Mouse (Mus musculus): ENCODE results near the gene Trim2. TPM values are rescaled to one million over a fixed set of nuclear protein-coding genes. Genes with fewer than 3 reads are reported as not detected.

Gene Trim2
- polyA plus RNA-seq, 1 experiment: 2.4 TPM

- TF ChIP-seq MYOD1 (IDR thresholded peaks at IDR 0.05; ENCODE audit: control insufficient read depth, insufficient read length, low read depth): no peak
- TF ChIP-seq CTCF (IDR thresholded peaks at IDR 0.05; ENCODE audit: control insufficient read depth, insufficient read depth, insufficient read length): no peak
- TF ChIP-seq USF1 (IDR thresholded peaks at IDR 0.05; ENCODE audit: low read depth): no peak
- no peak for TF ChIP-seq MAX (IDR thresholded peaks at IDR 0.05)
- TF ChIP-seq MYOG (IDR thresholded peaks at IDR 0.05; ENCODE audit: control insufficient read depth, extremely low read depth, insufficient read length): no peak
- TF ChIP-seq CEBPB (IDR thresholded peaks at IDR 0.05; ENCODE audit: low read depth): no peak
- no peak for TF ChIP-seq FOSL1 (IDR thresholded peaks at IDR 0.05; ENCODE audit: insufficient read depth, low read length, poor library complexity, severe bottlenecking)
- Histone ChIP-seq H3K4me3 (ENCODE audit: insufficient read depth, poor library complexity, severe bottlenecking) (no peak overlapping the region), H3K27me3 (ENCODE audit: control insufficient read depth, insufficient read depth, insufficient read length) (no peaks in the 10 kb centered on the region), H3K79me2 (ENCODE audit: control insufficient read depth, insufficient read depth) (no peaks in the 10 kb centered on the region), H3K36me3 (ENCODE audit: control insufficient read depth, insufficient read depth) (no peaks in the 10 kb centered on the region), H3ac (ENCODE audit: control insufficient read depth, insufficient read length, low read depth) (no peak overlapping the region), H3K79me3 (ENCODE audit: low read depth) (no peaks in the 10 kb centered on the region)
Observed at GRCm38 (mm10) chr3:84189629-84190173, 117.0 kb downstream of the Trim2 start.

- no peaks in the 10 kb centered on the region for H3K27me3 ChIP-seq (ENCODE audit: control insufficient read depth, insufficient read depth, insufficient read length)
- H3K4me3 ChIP-seq (ENCODE audit: insufficient read depth, poor library complexity, severe bottlenecking): no peak overlapping the region
Observed at GRCm38 (mm10) chr3:84181717-84182116, 125.0 kb downstream of the Trim2 start.

GRCm38 (mm10) chr3:84181102-84181501 lies 125.6 kb downstream of the Trim2 start:
- no peaks in the 10 kb centered on the region for H3K79me2 ChIP-seq (ENCODE audit: control insufficient read depth, insufficient read depth)
- no peak overlapping the region for H3K4me3 ChIP-seq (ENCODE audit: insufficient read depth, poor library complexity, severe bottlenecking)
- no peaks in the 10 kb centered on the region for H3K27me3 ChIP-seq (ENCODE audit: control insufficient read depth, insufficient read depth, insufficient read length)
- no peaks in the 10 kb centered on the region for H3K79me3 ChIP-seq (ENCODE audit: low read depth)
- H3ac ChIP-seq (ENCODE audit: control insufficient read depth, insufficient read length, low read depth): no peak overlapping the region
- no peaks in the 10 kb centered on the region for H3K36me3 ChIP-seq (ENCODE audit: control insufficient read depth, insufficient read depth)
- no peak for TF ChIP-seq MAX (IDR thresholded peaks at IDR 0.05)
- TF ChIP-seq USF1 (IDR thresholded peaks at IDR 0.05; ENCODE audit: low read depth): no peak
- no peak for TF ChIP-seq FOSL1 (IDR thresholded peaks at IDR 0.05; ENCODE audit: insufficient read depth, low read length, poor library complexity, severe bottlenecking)
- no peak for TF ChIP-seq CTCF (IDR thresholded peaks at IDR 0.05; ENCODE audit: control insufficient read depth, insufficient read depth, insufficient read length)
- TF ChIP-seq MYOD1 (IDR thresholded peaks at IDR 0.05; ENCODE audit: control insufficient read depth, insufficient read length, low read depth): no peak
- no peak for TF ChIP-seq CEBPB (IDR thresholded peaks at IDR 0.05; ENCODE audit: low read depth)
- no peak for TF ChIP-seq MYOG (IDR thresholded peaks at IDR 0.05; ENCODE audit: control insufficient read depth, extremely low read depth, insufficient read length)

More at GRCm38 (mm10) chr3:84181717-84182116, 125.0 kb downstream of the Trim2 start:
- TF ChIP-seq MAX (IDR thresholded peaks at IDR 0.05) (no peak), MYOG (IDR thresholded peaks at IDR 0.05; ENCODE audit: control insufficient read depth, extremely low read depth, insufficient read length) (no peak), USF1 (IDR thresholded peaks at IDR 0.05; ENCODE audit: low read depth) (no peak), FOSL1 (IDR thresholded peaks at IDR 0.05; ENCODE audit: insufficient read depth, low read length, poor library complexity, severe bottlenecking) (no peak), MYOD1 (IDR thresholded peaks at IDR 0.05; ENCODE audit: control insufficient read depth, insufficient read length, low read depth) (no peak), CEBPB (IDR thresholded peaks at IDR 0.05; ENCODE audit: low read depth) (no peak), CTCF (IDR thresholded peaks at IDR 0.05; ENCODE audit: control insufficient read depth, insufficient read depth, insufficient read length) (no peak)
- H3K36me3 ChIP-seq (ENCODE audit: control insufficient read depth, insufficient read depth): no peaks in the 10 kb centered on the region
- no peaks in the 10 kb centered on the region for H3K79me2 ChIP-seq (ENCODE audit: control insufficient read depth, insufficient read depth)
- no peaks in the 10 kb centered on the region for H3K79me3 ChIP-seq (ENCODE audit: low read depth)
- H3ac ChIP-seq (ENCODE audit: control insufficient read depth, insufficient read length, low read depth): no peak overlapping the region

GRCm38 (mm10) chr3:84180304-84180703 lies 126.4 kb downstream of the Trim2 start:
- Histone ChIP-seq H3K27me3 (ENCODE audit: control insufficient read depth, insufficient read depth, insufficient read length) (no peaks in the 10 kb centered on the region), H3K79me3 (ENCODE audit: low read depth) (no peaks in the 10 kb centered on the region), H3K79me2 (ENCODE audit: control insufficient read depth, insufficient read depth) (no peaks in the 10 kb centered on the region), H3ac (ENCODE audit: control insufficient read depth, insufficient read length, low read depth) (no peak overlapping the region), H3K4me3 (ENCODE audit: insufficient read depth, poor library complexity, severe bottlenecking) (no peak overlapping the region), H3K36me3 (ENCODE audit: control insufficient read depth, insufficient read depth) (no peaks in the 10 kb centered on the region)
- TF ChIP-seq FOSL1 (IDR thresholded peaks at IDR 0.05; ENCODE audit: insufficient read depth, low read length, poor library complexity, severe bottlenecking): no peak
- TF ChIP-seq CTCF (IDR thresholded peaks at IDR 0.05; ENCODE audit: control insufficient read depth, insufficient read depth, insufficient read length): no peak
- TF ChIP-seq MAX (IDR thresholded peaks at IDR 0.05): no peak
- TF ChIP-seq MYOG (IDR thresholded peaks at IDR 0.05; ENCODE audit: control insufficient read depth, extremely low read depth, insufficient read length): no peak
- TF ChIP-seq USF1 (IDR thresholded peaks at IDR 0.05; ENCODE audit: low read depth): no peak
- no peak for TF ChIP-seq CEBPB (IDR thresholded peaks at IDR 0.05; ENCODE audit: low read depth)

GRCm38 (mm10) chr3:84177834-84178233 lies 128.8 kb downstream of the Trim2 start:
- no peak for TF ChIP-seq MAX (IDR thresholded peaks at IDR 0.05)
- TF ChIP-seq CEBPB (IDR thresholded peaks at IDR 0.05; ENCODE audit: low read depth): no peak
- no peak for TF ChIP-seq CTCF (IDR thresholded peaks at IDR 0.05; ENCODE audit: control insufficient read depth, insufficient read depth, insufficient read length)
- no peak for TF ChIP-seq USF1 (IDR thresholded peaks at IDR 0.05; ENCODE audit: low read depth)
- TF ChIP-seq FOSL1 (IDR thresholded peaks at IDR 0.05; ENCODE audit: insufficient read depth, low read length, poor library complexity, severe bottlenecking): no peak
- no peak for TF ChIP-seq MYOD1 (IDR thresholded peaks at IDR 0.05; ENCODE audit: control insufficient read depth, insufficient read length, low read depth)
- TF ChIP-seq MYOG (IDR thresholded peaks at IDR 0.05; ENCODE audit: control insufficient read depth, extremely low read depth, insufficient read length): no peak
- Histone ChIP-seq H3K36me3 (ENCODE audit: control insufficient read depth, insufficient read depth) (no peaks in the 10 kb centered on the region), H3ac (ENCODE audit: control insufficient read depth, insufficient read length, low read depth) (no peak overlapping the region), H3K4me3 (ENCODE audit: insufficient read depth, poor library complexity, severe bottlenecking) (no peak overlapping the region), H3K79me2 (ENCODE audit: control insufficient read depth, insufficient read depth) (no peaks in the 10 kb centered on the region), H3K27me3 (ENCODE audit: control insufficient read depth, insufficient read depth, insufficient read length) (no peaks in the 10 kb centered on the region), H3K79me3 (ENCODE audit: low read depth) (no peaks in the 10 kb centered on the region)

Measured in C2C12 (cell line).